Mouse (Mus musculus): ENCODE results near the gene Pdcd1lg2.

Pdcd1lg2 gene

DNA sequence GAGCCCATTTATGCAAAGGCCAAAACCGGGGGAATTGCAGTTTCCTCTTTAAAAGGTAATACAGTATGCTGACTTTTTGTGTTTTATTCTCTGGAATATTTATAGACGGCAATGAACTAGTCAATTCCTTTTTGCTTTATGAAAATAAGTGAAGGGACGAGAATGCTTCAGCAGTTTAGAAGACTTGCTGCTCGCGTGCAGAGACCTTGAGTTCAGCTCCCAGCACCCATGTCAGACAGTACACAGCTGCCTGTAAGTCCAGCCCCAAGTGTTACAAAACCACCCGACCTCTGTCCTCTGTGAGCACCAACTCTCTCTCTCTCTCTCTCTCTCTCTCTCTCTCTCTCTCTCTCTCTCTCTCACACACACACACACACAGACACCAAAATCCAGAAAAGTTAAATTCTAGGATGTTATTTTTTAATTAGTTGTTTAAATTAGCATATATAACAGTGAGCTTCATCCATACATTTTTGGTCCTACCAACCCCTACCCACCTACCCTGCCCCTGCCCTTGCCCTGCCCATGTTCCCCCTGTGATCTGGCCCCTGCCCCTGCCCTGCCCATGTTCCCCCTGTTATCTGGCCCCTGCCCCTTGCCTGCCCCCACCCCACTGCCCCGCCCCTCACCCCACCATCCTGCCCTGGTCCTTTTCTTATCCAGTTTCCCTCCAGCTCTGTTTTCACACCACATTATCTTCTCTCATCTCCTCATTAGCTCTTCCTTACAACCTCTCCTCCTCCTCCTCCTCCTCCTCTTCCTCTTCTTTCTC is 86.3 kb downstream of the Pdcd1lg2 start:
- ATAC-seq (ENCODE audit: low TSS enrichment): no peak

DNA sequence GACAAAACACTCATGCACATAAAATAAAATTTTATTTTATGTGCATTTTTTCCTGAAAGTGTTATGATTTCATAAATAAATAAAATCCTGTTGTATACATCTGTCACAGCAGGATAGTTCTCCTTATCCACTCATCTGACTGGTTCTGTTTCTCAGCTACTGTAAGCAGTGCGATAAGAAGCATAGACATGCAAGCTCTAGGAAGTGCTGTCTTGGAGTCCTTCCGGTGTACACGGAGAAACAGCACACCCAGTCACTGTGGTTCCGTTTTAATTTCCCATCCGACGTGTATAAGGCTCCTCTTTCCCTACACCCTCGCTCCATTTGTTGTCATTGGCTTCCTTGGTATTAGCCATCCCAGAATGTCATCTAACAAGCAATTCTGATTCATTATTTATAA is 87.2 kb downstream of the Pdcd1lg2 start:
- ATAC-seq (ENCODE audit: low TSS enrichment): no peak

DNA sequence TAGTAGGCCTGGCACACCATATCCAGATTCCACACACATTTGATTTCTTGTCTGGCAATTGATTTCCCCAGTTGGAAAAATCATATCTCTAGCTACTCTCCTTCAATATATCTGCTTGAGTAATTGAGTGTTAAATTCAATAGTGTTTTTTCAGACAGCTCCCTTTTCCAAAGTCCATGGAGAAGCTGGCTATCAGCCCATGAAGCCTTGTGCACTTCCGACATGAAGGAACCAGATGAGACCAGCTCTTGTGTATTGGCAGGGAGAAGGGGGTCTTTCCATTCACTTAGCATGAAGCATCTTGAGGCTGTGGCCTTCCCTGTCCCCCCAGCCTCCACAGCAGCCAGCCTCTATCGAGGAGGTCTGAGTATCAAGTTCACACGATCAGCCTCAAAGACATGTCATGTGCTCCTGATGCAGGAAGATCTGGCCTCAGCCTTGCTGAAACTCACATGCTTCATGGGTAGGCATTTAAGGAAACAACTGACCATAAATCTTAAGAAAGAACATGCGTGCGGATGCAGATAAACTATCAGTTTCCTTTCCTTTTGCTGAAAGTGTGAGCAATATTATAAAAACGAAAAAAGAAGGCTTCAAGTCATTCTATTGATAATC is 88.2 kb downstream of the Pdcd1lg2 start:
- no peak for ATAC-seq (ENCODE audit: low TSS enrichment)

DNA sequence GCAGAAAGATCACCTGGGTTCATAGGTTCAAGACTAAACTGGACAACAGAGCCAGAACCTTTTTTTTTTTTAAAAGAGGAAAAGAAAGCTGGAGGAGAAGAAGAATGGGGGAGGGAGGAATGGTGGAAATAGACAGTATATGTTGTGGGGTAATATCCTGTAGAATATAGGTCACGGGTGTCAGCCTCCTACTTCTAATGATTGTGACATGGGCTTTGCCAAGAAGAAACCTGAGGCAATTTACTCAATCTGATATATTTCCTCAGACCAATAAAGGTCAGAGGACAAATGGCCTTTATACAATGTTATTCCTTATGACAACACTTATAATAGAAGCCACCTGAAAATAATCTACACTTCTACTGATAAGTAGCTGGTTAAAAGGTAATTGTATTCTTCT is 89.6 kb downstream of the Pdcd1lg2 start:
- ATAC-seq (ENCODE audit: low TSS enrichment): no peak

- peak; percentile 65 for ATAC-seq (ENCODE audit: low TSS enrichment)
Observed at GRCm38 (mm10) chr19:29501106-29501505, 90.4 kb downstream of the Pdcd1lg2 start.

GRCm38 (mm10) chr19:29501507-29501906 is 90.8 kb downstream of the Pdcd1lg2 start:
- ATAC-seq (ENCODE audit: low TSS enrichment): peak; percentile 90; the same call in 1 of the 2 replicates

GRCm38 (mm10) chr19:29504131-29504530 is 93.4 kb downstream of the Pdcd1lg2 start:
- no peak for ATAC-seq (ENCODE audit: low TSS enrichment)

DNA sequence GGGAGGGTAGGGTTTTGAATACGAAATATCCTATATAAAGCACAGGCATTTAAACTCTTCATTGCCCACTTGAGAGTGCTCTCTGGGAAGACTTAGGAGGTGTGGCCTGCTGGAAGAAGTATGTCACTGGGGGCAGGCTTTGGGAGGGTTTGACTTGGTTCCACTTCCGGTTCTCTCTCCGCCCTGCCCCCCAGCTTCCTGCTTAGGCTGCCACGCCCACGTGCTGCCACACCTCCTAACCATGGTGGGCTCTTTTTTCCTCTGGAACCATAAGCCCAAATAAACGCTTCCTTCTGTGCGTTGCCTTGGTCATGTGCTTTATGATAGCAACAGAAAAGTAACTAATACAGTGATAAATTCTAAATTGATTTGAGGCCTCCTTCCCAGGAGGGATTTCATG is 94.9 kb downstream of the Pdcd1lg2 start:
- ATAC-seq (ENCODE audit: low TSS enrichment): no peak

GRCm38 (mm10) chr19:29508208-29508607 is 97.5 kb downstream of the Pdcd1lg2 start:
- no peak for ATAC-seq (ENCODE audit: low TSS enrichment)

GRCm38 (mm10) chr19:29509857-29510256 is 99.1 kb downstream of the Pdcd1lg2 start:
- ATAC-seq (ENCODE audit: low TSS enrichment): no peak

DNA sequence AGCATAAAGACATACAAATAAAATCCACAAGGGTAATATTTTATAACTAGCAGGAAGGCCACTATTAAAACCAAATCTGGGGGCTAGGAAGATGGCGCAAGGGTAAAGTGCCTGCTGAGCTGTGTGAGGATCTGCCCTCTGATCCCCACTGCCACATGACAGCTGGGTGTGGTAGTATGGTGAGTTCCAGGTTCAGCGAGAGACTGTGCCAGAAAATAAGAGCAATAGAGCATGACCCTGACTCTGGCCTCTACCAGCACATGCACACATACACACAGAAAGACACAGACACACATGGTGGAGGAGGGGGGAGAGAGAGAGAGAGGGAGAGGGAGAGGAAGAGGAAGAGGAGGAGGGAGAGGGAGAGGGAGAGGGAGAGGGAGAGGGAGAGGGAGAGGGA is 101.1 kb downstream of the Pdcd1lg2 start:
- no peak for ATAC-seq (ENCODE audit: low TSS enrichment)

DNA sequence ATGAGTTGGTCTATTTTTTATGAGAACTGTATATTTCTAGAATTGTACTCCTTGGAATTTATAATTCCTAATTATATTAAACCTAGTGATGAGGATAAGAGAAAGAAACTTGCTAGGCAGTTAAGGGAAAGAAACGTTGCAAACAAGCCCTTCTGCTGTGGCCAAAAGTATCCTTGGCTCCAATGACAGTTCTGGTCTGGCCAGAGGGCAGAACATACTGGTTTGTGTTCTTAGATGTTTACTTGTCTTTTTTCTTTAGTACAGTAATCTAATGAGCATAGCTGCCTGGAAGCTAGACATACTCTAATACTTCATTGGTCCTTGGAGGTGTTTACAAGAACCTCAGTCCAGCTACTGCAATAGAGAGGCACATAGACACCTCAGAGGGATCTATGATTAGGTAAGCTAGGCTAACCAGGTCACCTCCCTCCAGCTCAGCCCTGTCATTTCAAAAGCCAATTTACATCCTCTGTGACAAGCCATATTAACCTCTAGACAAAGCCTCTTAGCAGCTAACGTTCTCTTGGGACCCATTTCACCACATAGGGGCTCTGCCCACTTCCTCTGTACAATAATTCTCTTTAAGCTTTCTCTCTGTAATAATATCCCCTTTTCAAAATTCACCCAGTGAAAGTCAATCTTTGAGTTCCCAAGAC is 102.5 kb downstream of the Pdcd1lg2 start:
- ATAC-seq (ENCODE audit: low TSS enrichment): no peak

GRCm38 (mm10) chr19:29514130-29514529 is 103.4 kb downstream of the Pdcd1lg2 start:
- no peak for ATAC-seq (ENCODE audit: low TSS enrichment)

DNA sequence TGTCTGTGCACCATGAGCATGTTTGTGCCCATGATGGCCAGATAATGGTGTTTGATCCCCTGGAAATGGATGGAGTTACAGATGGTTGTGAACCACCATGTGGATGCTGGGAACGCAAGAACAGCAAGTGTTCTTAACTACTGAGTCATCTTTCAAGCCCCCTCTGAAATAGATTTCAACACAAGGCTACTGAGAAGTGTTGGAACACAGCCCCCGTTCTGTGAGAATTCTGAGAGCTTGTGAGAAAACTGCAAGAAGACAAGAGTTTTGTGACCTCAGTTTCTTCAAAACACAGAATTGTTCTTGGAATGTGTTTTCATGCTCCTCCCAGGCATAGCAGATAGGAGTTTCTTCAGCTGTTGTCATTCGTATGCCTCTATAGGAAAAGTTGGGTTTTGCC is 104.7 kb downstream of the Pdcd1lg2 start:
- ATAC-seq (ENCODE audit: low TSS enrichment): peak; percentile 62

- ATAC-seq (ENCODE audit: low TSS enrichment): no peak
Observed at GRCm38 (mm10) chr19:29515991-29516390, 105.3 kb downstream of the Pdcd1lg2 start.

DNA sequence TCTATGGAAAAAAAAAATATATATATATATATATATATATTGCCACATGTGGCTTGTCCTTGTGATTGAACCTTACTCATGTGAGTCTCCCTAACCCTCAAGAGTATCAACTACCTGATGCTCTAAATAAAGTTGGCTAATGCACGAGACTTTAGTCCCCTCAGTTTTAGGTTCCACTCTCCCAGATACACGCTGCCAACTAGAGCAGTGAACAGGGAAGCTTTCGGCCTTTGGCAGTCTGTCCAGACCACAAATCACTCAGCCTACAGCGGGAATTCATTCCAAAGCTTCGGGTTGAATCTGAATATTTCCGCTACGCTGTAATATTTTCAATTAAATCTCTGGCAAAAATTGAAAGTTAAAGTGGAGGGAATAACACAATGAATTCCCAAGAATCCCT is 107.7 kb downstream of the Pdcd1lg2 start:
- ATAC-seq (ENCODE audit: low TSS enrichment): no peak

GRCm38 (mm10) chr19:29518922-29519321 is 108.2 kb downstream of the Pdcd1lg2 start:
- ATAC-seq (ENCODE audit: low TSS enrichment): no peak

Data from frontal cortex, adult (tissue).